Mouse (Mus musculus) stomach, postnatal 0 days (tissue): Measurements from ENCODE around the gene Ccdc12. TPM values are rescaled to one million over a fixed set of nuclear protein-coding genes. Genes with fewer than 3 reads are reported as not detected.

Experiments
- ATAC-seq: fragments of 200-750 bp; cut with Nextera tagmentation; 2 replicates; pipeline ENCODE4 v1.8.0; 2017; ENCODE audit not compliant: low FRiP score, low TSS enrichment
- DNase-seq: peaks from one replicate; pipeline ENCODE4 v3.0.0-alpha.2; 2016; ENCODE audit warnings: low spot score
- H3K27ac ChIP-seq: fragments of 300-500 bp; sonication (generic); replicated peaks from 2 replicates; pipeline ENCODE4 v1.5.1; 2014; ENCODE audit warnings: mild to moderate bottlenecking, control low read depth
- H3K27me3 ChIP-seq: fragments of 300-500 bp; sonication (generic); 2 replicates; pipeline ENCODE4 v1.6.1; 2014; ENCODE audit warnings: low read length; ENCODE audit not compliant: control insufficient read depth, insufficient read depth
- H3K36me3 ChIP-seq: fragments of 300-500 bp; sonication (generic); 2 replicates; pipeline ENCODE4 v1.6.1; 2014; ENCODE audit warnings: low read length, mixed read lengths; ENCODE audit not compliant: control insufficient read depth, insufficient read depth
- H3K4me1 ChIP-seq: fragments of 300-500 bp; sonication (generic); replicated peaks from 2 replicates; pipeline ENCODE4 v1.6.1; 2014; ENCODE audit warnings: antibody characterized with exemption; ENCODE audit not compliant: control insufficient read depth, insufficient read depth
- H3K4me2 ChIP-seq: fragments of 300-500 bp; sonication (generic); replicated peaks from 2 replicates; pipeline ENCODE4 v1.6.1; 2014; ENCODE audit warnings: low read depth, mild to moderate bottlenecking, control low read depth, moderate library complexity
- H3K4me3 ChIP-seq: fragments of 300-500 bp; sonication (generic); 2 replicates; pipeline ENCODE4 v1.5.1; 2014; ENCODE audit warnings: low read depth, low read length, control low read depth
- H3K9ac ChIP-seq: fragments of 300-500 bp; sonication (generic); 2 replicates; pipeline ENCODE4 v1.6.1; 2014; ENCODE audit warnings: mild to moderate bottlenecking, low read length, control low read depth, mixed read lengths
- H3K9me3 ChIP-seq: fragments of 300-500 bp; sonication (generic); 2 replicates; pipeline ENCODE4 v1.6.1; 2016; ENCODE audit warnings: low read length; ENCODE audit not compliant: control insufficient read depth
- CTCF ChIP-seq: IDR thresholded peaks from 2 replicates; pipeline ENCODE4 v1.5.1; 2016; ENCODE audit warnings: antibody characterized with exemption, low read depth, mild to moderate bottlenecking, moderate library complexity
- EP300 ChIP-seq: optimal IDR thresholded peaks from 2 replicates; pipeline ENCODE3; 2016; ENCODE audit warnings: antibody characterized with exemption
- WGBS: fragments of 180-500 bp; shearing (Covaris S2); extraction: QIAGEN DNeasy Blood & Tissue Kit; methylation state at CpG from one replicate; pipeline ENCODE4 v1.1.7; 2014; 5-methylcytosine and 5-hydroxymethylcytosine counted together
- polyA plus RNA-seq: library from polyadenylated mRNA; unstranded; fragments of >200 nt; fragmentation: Nextera tagmentation; extraction: Ambion mirVana; gene quantifications from 2 replicates; pipeline ENCODE4 v1.2.1, GENCODE M21; 2015

The Ccdc12 gene
- polyA plus RNA-seq: 139 and 144 TPM in 2 replicates

- Histone ChIP-seq H3K4me2 (peak within 1 kb of the TSS; percentile 72), H3K9me3 (no peaks in the 10 kb centered on the region), H3K9ac (peak within 1 kb of the TSS; percentile 76), H3K4me3 (peak within 1 kb of the TSS; percentile 66), H3K36me3 (no peaks in the 10 kb centered on the region), H3K27ac (peak within 1 kb of the TSS; percentile 90), H3K4me1 (peaks cover 8% of the 10 kb centered on the region), H3K27me3 (no peaks in the 10 kb centered on the region)
- TF ChIP-seq EP300 (no peak), CTCF (peak; percentile 53)
- WGBS: 1% methylated on average over 52 of the region's 52 CpGs
- peak; percentile 94 for DNase-seq
- ATAC-seq: peak; percentile 89
Measured at GRCm38 (mm10) chr9:110656249-110657221, at the start of gene Ccdc12. Ccdc12 (plus strand) TSS chr9:110656503.

- no peak overlapping the region for H3K4me3 ChIP-seq
- 88% methylated on average over 3 of the region's 3 CpGs for WGBS
- no peaks in the 10 kb centered on the region for H3K4me1 ChIP-seq
- DNase-seq (no peak), ATAC-seq (no peak)
- no peaks in the 10 kb centered on the region for H3K27me3 ChIP-seq
- no peak overlapping the region for H3K4me2 ChIP-seq
- no peak overlapping the region for H3K9ac ChIP-seq
- H3K9me3 ChIP-seq: no peaks in the 10 kb centered on the region
- H3K27ac ChIP-seq: no peak overlapping the region
- H3K36me3 ChIP-seq: peaks cover 11% of the 10 kb centered on the region
- TF ChIP-seq EP300: no peak
- no peak for TF ChIP-seq CTCF
Measured at GRCm38 (mm10) chr9:110611471-110611870, 44.8 kb upstream of the Ccdc12 start.

DNA sequence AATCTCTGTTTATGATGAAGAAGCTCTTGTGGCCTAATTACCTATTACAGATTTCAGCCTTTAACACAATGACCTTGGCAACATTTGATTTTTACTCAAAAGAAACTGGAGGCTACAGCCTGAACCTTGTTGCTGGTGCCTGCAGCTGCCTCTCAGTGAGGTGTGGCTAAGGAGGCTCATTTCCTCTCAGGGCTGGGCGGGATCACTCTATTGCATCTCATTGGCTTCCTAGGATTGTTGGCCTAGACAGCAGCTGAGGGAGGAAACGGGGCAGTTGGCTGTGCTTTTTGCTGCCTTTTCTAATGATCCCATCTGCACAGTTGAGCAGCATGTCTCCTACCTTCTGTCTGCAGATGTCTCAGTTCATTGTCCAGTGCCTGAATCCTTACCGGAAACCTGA lies 39.2 kb upstream of the Ccdc12 start:
- no peak for ATAC-seq
- DNase-seq: no peak
- Histone ChIP-seq H3K36me3 (peaks cover 24% of the 10 kb centered on the region), H3K9ac (no peak overlapping the region), H3K4me1 (no peaks in the 10 kb centered on the region), H3K9me3 (no peaks in the 10 kb centered on the region), H3K4me3 (no peak overlapping the region), H3K4me2 (no peak overlapping the region), H3K27me3 (no peaks in the 10 kb centered on the region), H3K27ac (no peak overlapping the region)
- TF ChIP-seq EP300 (no peak), CTCF (no peak)
- WGBS: 74% methylated on average over 3 of the region's 3 CpGs

- 79% methylated on average over 7 of the region's 7 CpGs for WGBS
- no peak overlapping the region for H3K27ac ChIP-seq
Measured at GRCm38 (mm10) chr9:110620180-110620579, 36.1 kb upstream of the Ccdc12 start.

DNA sequence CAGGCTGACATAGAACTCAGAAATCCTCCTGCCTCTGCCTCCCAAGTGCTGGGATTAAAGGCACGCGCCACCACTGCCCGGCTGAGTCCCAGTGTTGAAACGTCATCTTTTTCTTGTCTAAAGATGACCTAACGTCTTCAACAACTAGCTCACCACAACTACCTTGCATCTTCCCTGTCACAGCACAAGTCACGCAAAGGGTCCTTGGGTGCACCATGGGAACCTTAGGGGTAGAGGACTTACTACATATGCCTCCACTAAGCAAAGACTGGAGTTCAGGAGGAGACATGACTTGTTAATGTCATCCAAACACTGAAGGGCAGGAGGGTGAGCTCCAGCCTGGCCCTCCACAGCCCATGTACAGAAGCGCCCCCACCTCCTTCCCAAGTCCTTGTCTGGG lies 35.6 kb upstream of the Ccdc12 start:
- peaks cover 19% of the 10 kb centered on the region for H3K36me3 ChIP-seq
- 0 out of 2 replicates have a peak, but pooled peaks cover 3% of the 10 kb centered on the region for H3K4me1 ChIP-seq
- H3K27ac ChIP-seq: no peak overlapping the region
- H3K4me3 ChIP-seq: no peak overlapping the region
- 92% methylated on average over 7 of the region's 7 CpGs for WGBS
- no peak for DNase-seq
- no peak overlapping the region for H3K4me2 ChIP-seq
- TF ChIP-seq CTCF (no peak), EP300 (no peak)
- no peak overlapping the region for H3K9ac ChIP-seq
- no peaks in the 10 kb centered on the region for H3K27me3 ChIP-seq
- no peak for ATAC-seq
- no peaks in the 10 kb centered on the region for H3K9me3 ChIP-seq

More at GRCm38 (mm10) chr9:110620180-110620579, 36.1 kb upstream of the Ccdc12 start:
- Histone ChIP-seq H3K27me3 (no peaks in the 10 kb centered on the region), H3K4me1 (0 out of 2 replicates have a peak, but pooled peaks cover 2% of the 10 kb centered on the region), H3K9ac (no peak overlapping the region), H3K4me3 (no peak overlapping the region), H3K9me3 (no peaks in the 10 kb centered on the region), H3K36me3 (peaks cover 21% of the 10 kb centered on the region), H3K4me2 (no peak overlapping the region)
- peak; percentile 60 for TF ChIP-seq CTCF
- no peak for TF ChIP-seq EP300
- DNase-seq: peak; percentile 64
- no peak for ATAC-seq
